Comparison of ENCODE assay signal across 8 mouse cellular contexts in genomic region chr19:30031468-30031931, GRCm38 (mm10). TPM values are rescaled to one million over a fixed set of nuclear protein-coding genes. Genes with fewer than 3 reads are reported as not detected.
DNase-seq lines count a peak whose midpoint lies in the region; ATAC-seq lines count a peak whose summit lies in the region.

No protein-coding gene starts in this region.

- peak overlapping the region; percentile 97 for H3K27ac ChIP-seq in embryonic facial prominence, embryonic 13.5 days
- peak overlapping the region; percentile 94 for H3K27ac ChIP-seq in hindbrain, embryonic 15.5 days (replicated peaks)

- no peaks in the 10 kb centered on the region for H3K9me3 ChIP-seq in megakaryocyte, embryonic 14.5 days
- H3K9me3 ChIP-seq in embryonic facial prominence, embryonic 13.5 days = no peaks in the 10 kb centered on the region
- no peaks in the 10 kb centered on the region for H3K9me3 ChIP-seq in hindbrain, embryonic 15.5 days

- H3K4me1 ChIP-seq in megakaryocyte, embryonic 14.5 days = peaks cover 53% of the 10 kb centered on the region
- peaks cover 29% of the 10 kb centered on the region for H3K4me1 ChIP-seq in embryonic facial prominence, embryonic 13.5 days
- peaks cover 51% of the 10 kb centered on the region for H3K4me1 ChIP-seq in hindbrain, embryonic 15.5 days (replicated peaks)

- peak overlapping the region; percentile 84 for H3K4me2 ChIP-seq in embryonic facial prominence, embryonic 13.5 days
- H3K4me2 ChIP-seq in hindbrain, embryonic 15.5 days = peak overlapping the region; percentile 65

- H3K27me3 ChIP-seq in megakaryocyte, embryonic 14.5 days (replicated peaks) = no peaks in the 10 kb centered on the region
- no peaks in the 10 kb centered on the region for H3K27me3 ChIP-seq in embryonic facial prominence, embryonic 13.5 days
- H3K27me3 ChIP-seq in hindbrain, embryonic 15.5 days = no peaks in the 10 kb centered on the region

- H3K9ac ChIP-seq in embryonic facial prominence, embryonic 13.5 days = peak overlapping the region; percentile 100
- H3K9ac ChIP-seq in hindbrain, embryonic 15.5 days = peak overlapping the region; percentile 96

- no peak for ATAC-seq in megakaryocyte, adult 5-6 weeks (ENCODE audit: poor library complexity, severe bottlenecking)
- ATAC-seq in embryonic facial prominence, embryonic 13.5 days (ENCODE audit: insufficient number of reproducible peaks, insufficient read depth, low FRiP score, low TSS enrichment, low read depth) = no peak
- no peak for ATAC-seq in hindbrain, embryonic 15.5 days (ENCODE audit: low FRiP score, low read depth)

- H3K36me3 ChIP-seq in megakaryocyte, embryonic 14.5 days (replicated peaks; ENCODE audit: low read length) = no peaks in the 10 kb centered on the region
- H3K36me3 ChIP-seq in embryonic facial prominence, embryonic 13.5 days = no peaks in the 10 kb centered on the region; the same call in 1 of the 2 replicates
- H3K36me3 ChIP-seq in hindbrain, embryonic 15.5 days = no peaks in the 10 kb centered on the region

- DNase-seq in lung, postnatal 14 days = peak; percentile 7
- no peak for DNase-seq in frontal cortex, postnatal 10 days (ENCODE audit: low spot score in 2 of 2)
- DNase-seq in right cerebral cortex, postnatal 14 days = no peak
- no peak for DNase-seq in urinary bladder, postnatal 36 days (ENCODE audit: low spot score in 2 of 2)

- 3% methylated on average over 7 of the region's 7 CpGs for WGBS in embryonic facial prominence, embryonic 13.5 days
- 4% methylated on average over 7 of the region's 7 CpGs for WGBS in hindbrain, embryonic 15.5 days

- peak overlapping the region; percentile 98 for H3K4me3 ChIP-seq in megakaryocyte, embryonic 14.5 days (replicated peaks)
- H3K4me3 ChIP-seq in embryonic facial prominence, embryonic 13.5 days = peak overlapping the region; percentile 99
- H3K4me3 ChIP-seq in hindbrain, embryonic 15.5 days = peak overlapping the region; percentile 63

RNA-seq across cellular contexts. Expression of gene Uhrf2, which starts 1.2 kb away (rescaled TPM):
- polyA plus RNA-seq in megakaryocyte, embryonic 14.5 days (2012; ENCODE audit: insufficient read depth, low replicate concordance) = 2.0 and 2.6 TPM in 2 replicates
- total RNA-seq in megakaryocyte, adult 5-6 weeks (2015) = 77.1 and 85.8 TPM in 2 replicates
- total RNA-seq in megakaryocyte, adult 5-6 weeks (2017) = 55.3 and 58.3 TPM in 2 replicates
- polyA plus RNA-seq in embryonic facial prominence, embryonic 13.5 days (2015; fragmentation: Nextera tagmentation; extraction: Ambion mirVana) = 77.6 and 87.7 TPM in 2 replicates
- polyA plus RNA-seq in hindbrain, embryonic 15.5 days (2015; fragmentation: Nextera tagmentation; extraction: Ambion mirVana) = 49.5 and 50.2 TPM in 2 replicates

RNA-seq across cellular contexts. Expression of gene Trpd52l3, which starts 27.9 kb away (rescaled TPM):
- not detected in 2 replicates for polyA plus RNA-seq in megakaryocyte, embryonic 14.5 days (2012; ENCODE audit: insufficient read depth, low replicate concordance)
- not detected in 2 replicates for total RNA-seq in megakaryocyte, adult 5-6 weeks (2015)
- not detected in 2 replicates for total RNA-seq in megakaryocyte, adult 5-6 weeks (2017)
- polyA plus RNA-seq in embryonic facial prominence, embryonic 13.5 days (2015; fragmentation: Nextera tagmentation; extraction: Ambion mirVana) = not detected in 2 replicates
- not detected in 2 replicates for polyA plus RNA-seq in hindbrain, embryonic 15.5 days (2015; fragmentation: Nextera tagmentation; extraction: Ambion mirVana)

Comparison
In these comparisons a context has a peak if more than half of its experiments do, and no peak if none do; other contexts are left out.
1. RNA of gene Uhrf2, which starts 1.2 kb away (polyA plus RNA-seq): 77.6 to 87.7 TPM in embryonic facial prominence, embryonic 13.5 days and 49.5 to 50.2 TPM in hindbrain, embryonic 15.5 days; 2.0 to 2.6 TPM in megakaryocyte, embryonic 14.5 days; every median in the first group is over 10 times any median in the second.
2. Peak in every context shown above with its lines, with median percentiles within 50 percentile points of each other: H3K4me3 ChIP-seq.